Mouse (Mus musculus) heart, adult 2 months (tissue): ENCODE measurements around the gene Cntnap1.

ENCODE experiments used
- CTCF ChIP-seq: fragments of 200-600 bp; IDR thresholded peaks from 2 replicates; pipeline ENCODE4 v1.8.1; 2022; ENCODE audit warnings: antibody characterized with exemption, mild to moderate bottlenecking, moderate library complexity
- EP300 ChIP-seq: fragments of 200-500 bp; IDR thresholded peaks from 2 replicates; pipeline ENCODE4 v1.6.1; 2011; ENCODE audit warnings: low read depth, low read length, control low read depth; ENCODE audit not compliant: insufficient read depth
- POLR2A ChIP-seq: fragments of 200-500 bp; IDR thresholded peaks from 2 replicates; pipeline ENCODE4 v1.6.1; 2011; ENCODE audit warnings: mild to moderate bottlenecking, low read depth, low read length, control low read depth; ENCODE audit not compliant: insufficient read depth

DNA sequence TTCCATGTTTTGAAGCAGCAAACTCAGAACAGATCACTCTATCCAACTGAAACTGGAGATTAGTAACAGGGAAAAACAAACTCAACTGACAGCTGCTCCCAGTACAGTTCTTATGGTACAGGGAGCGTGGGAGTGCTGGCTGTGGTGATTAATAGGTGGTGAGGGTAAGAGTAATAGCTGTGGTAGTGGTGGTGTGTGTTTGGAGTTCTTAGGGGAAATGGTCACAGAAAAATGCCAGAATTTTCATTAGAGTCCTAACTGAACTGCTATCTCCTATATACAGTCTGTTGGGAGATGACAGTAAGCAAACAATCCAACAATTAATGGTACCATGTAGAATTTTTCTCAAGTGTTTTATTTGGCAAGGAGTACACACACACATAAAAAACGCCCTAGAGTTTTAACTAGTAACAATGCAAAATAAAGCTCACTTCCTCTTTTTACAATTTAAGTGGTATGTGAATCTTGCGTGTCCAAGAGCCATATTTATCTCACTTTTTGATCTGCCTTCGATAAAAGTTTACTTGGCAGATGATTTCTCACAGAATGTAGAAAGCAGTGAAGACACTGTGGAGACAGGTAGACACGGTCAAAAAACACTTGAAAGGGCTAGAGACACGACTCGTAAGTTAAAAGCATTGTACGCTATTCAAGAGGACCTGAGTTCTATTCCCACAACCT, 51.1 kb downstream of the Cntnap1 start:
- TF ChIP-seq CTCF, result no peak
- TF ChIP-seq EP300, result no peak
- TF ChIP-seq POLR2A, result no peak
